Mouse (Mus musculus) MEL (cell line): ENCODE measurements around the gene Slc22a21. TPM values are rescaled to one million over a fixed set of nuclear protein-coding genes. Genes with fewer than 3 reads are reported as not detected.

Source experiments
- DNase-seq: peaks from one replicate; pipeline ENCODE4 v3.0.0; 2011; ENCODE audit warnings: low read depth, low spot score
- H3K27ac ChIP-seq: 2 replicates; pipeline ENCODE4 v1.5.1; 2012; ENCODE audit warnings: low read depth, mild to moderate bottlenecking, control low read depth, low read length, moderate library complexity; ENCODE audit not compliant: control insufficient read depth
- H3K27me3 ChIP-seq, 2 experiments: fragments of 150-350 bp in 1 of 2; sonication (generic) in 1 of 2; 2 replicates each; pipeline ENCODE4 v1.6.1; 2012; ENCODE audit warnings: low read length in 2 of 2, mild to moderate bottlenecking in 2 of 2, improper control_type of control experiment in 1 of 2, moderate library complexity in 1 of 2; ENCODE audit not compliant: insufficient read depth in 2 of 2, control insufficient read depth in 1 of 2
- H3K36me3 ChIP-seq, 2 experiments: 2 replicates each; pipeline ENCODE4 v1.6.1; 2012 to 2014; ENCODE audit warnings: low read length in 2 of 2, improper control_type of control experiment in 1 of 2, inconsistent platforms in 1 of 2, mild to moderate bottlenecking in 1 of 2; ENCODE audit not compliant: insufficient read depth in 2 of 2, control insufficient read depth in 1 of 2
- H3K4me1 ChIP-seq, 2 experiments: fragments of 150-350 bp in 1 of 2; sonication (generic) in 1 of 2; 2 replicates each; pipeline ENCODE4 v1.6.1; 2012; ENCODE audit warnings: low read length in 2 of 2, improper control_type of control experiment in 1 of 2, mild to moderate bottlenecking in 1 of 2; ENCODE audit not compliant: insufficient read depth in 2 of 2, control insufficient read depth in 1 of 2
- H3K4me3 ChIP-seq, 2 experiments: fragments of 150-350 bp in 1 of 2; sonication (generic) in 1 of 2; 2 replicates each; pipeline ENCODE4 v1.5.1; 2012; ENCODE audit warnings: low read depth in 2 of 2, low read length in 2 of 2, mild to moderate bottlenecking in 2 of 2, moderate library complexity in 2 of 2, control low read depth in 1 of 2, improper control_type of control experiment in 1 of 2; ENCODE audit not compliant: control insufficient read depth in 1 of 2, insufficient read depth in 1 of 2
- H3K79me2 ChIP-seq: 2 replicates; pipeline ENCODE4 v1.6.1; 2012; ENCODE audit warnings: mild to moderate bottlenecking, low read length, moderate library complexity; ENCODE audit not compliant: control insufficient read depth, poor library complexity, insufficient read depth
- H3K9ac ChIP-seq: 2 replicates; pipeline ENCODE4 v1.6.1; 2012; ENCODE audit warnings: low read depth, mild to moderate bottlenecking, control low read depth, low read length, moderate library complexity; ENCODE audit not compliant: control insufficient read depth, poor library complexity, severe bottlenecking
- H3K9me3 ChIP-seq: fragments of 150-350 bp; sonication (generic); replicated peaks from 2 replicates; pipeline ENCODE4 v1.6.1; 2012; ENCODE audit warnings: mild to moderate bottlenecking, low read length, improper control_type of control experiment, moderate library complexity; ENCODE audit not compliant: insufficient read depth
- BHLHE40 ChIP-seq: IDR thresholded peaks from 2 replicates; pipeline ENCODE4 v1.6.1; 2012; ENCODE audit warnings: low read depth, mild to moderate bottlenecking, inconsistent platforms, low read length, improper control_type of control experiment, borderline replicate concordance
- CHD1 ChIP-seq: IDR thresholded peaks from 2 replicates; pipeline ENCODE4 v1.6.1; 2012; ENCODE audit warnings: low read depth, mild to moderate bottlenecking, inconsistent platforms, low read length, improper control_type of control experiment
- CHD2 ChIP-seq: IDR thresholded peaks from 2 replicates; pipeline ENCODE4 v1.6.1; 2011; ENCODE audit warnings: low read length, improper control_type of control experiment
- CTCF ChIP-seq, 3 experiments: IDR thresholded peaks in 2 of 3; conservative IDR thresholded peaks in 1 of 3; 2 replicates each; pipeline ENCODE4 v1.5.1; 2011 to 2012; ENCODE audit warnings: low read length in 3 of 3, low read depth in 2 of 3, mild to moderate bottlenecking in 2 of 3, improper control_type of control experiment in 1 of 3, inconsistent platforms in 1 of 3, mixed read lengths in 1 of 3, moderate library complexity in 1 of 3; ENCODE audit not compliant: control insufficient read depth in 1 of 3, insufficient read depth in 1 of 3, poor library complexity in 1 of 3, severe bottlenecking in 1 of 3
- E2F4 ChIP-seq: IDR thresholded peaks from 2 replicates; pipeline ENCODE4 v1.6.1; 2011; ENCODE audit warnings: low read depth, low read length, improper control_type of control experiment, borderline replicate concordance
- ELF1 ChIP-seq: IDR thresholded peaks from 2 replicates; pipeline ENCODE4 v1.6.1; 2014; ENCODE audit warnings: low read depth, mild to moderate bottlenecking, inconsistent platforms, low read length, improper control_type of control experiment, moderate library complexity
- ETS1 ChIP-seq: IDR thresholded peaks from 2 replicates; pipeline ENCODE4 v1.6.1; 2012; ENCODE audit warnings: low read depth, mild to moderate bottlenecking, inconsistent platforms, low read length, improper control_type of control experiment, moderate library complexity
- GABPA ChIP-seq: IDR thresholded peaks from 2 replicates; pipeline ENCODE4 v1.6.1; 2012; ENCODE audit warnings: low read depth, mild to moderate bottlenecking, inconsistent platforms, low read length, improper control_type of control experiment, moderate library complexity
- HCFC1 ChIP-seq: IDR thresholded peaks from 2 replicates; pipeline ENCODE4 v1.6.1; 2012; ENCODE audit warnings: low read depth, mild to moderate bottlenecking, inconsistent platforms, low read length, improper control_type of control experiment, moderate library complexity
- JUND ChIP-seq: IDR thresholded peaks from 2 replicates; pipeline ENCODE4 v1.6.1; 2011; ENCODE audit warnings: low read depth, mild to moderate bottlenecking, improper control_type of control experiment, low read length
- KAT2A ChIP-seq: conservative IDR thresholded peaks from 2 replicates; pipeline ENCODE4 v1.6.1; 2012; ENCODE audit warnings: low read depth, low read length, improper control_type of control experiment, inconsistent platforms
- MAFK ChIP-seq: IDR thresholded peaks from 2 replicates; pipeline ENCODE4 v1.6.1; 2011; ENCODE audit warnings: low read depth, mild to moderate bottlenecking, low read length, improper control_type of control experiment, borderline replicate concordance
- MAX ChIP-seq: IDR thresholded peaks from 2 replicates; pipeline ENCODE4 v1.6.1; 2011; ENCODE audit warnings: low read length, improper control_type of control experiment
- MAZ ChIP-seq: IDR thresholded peaks from 2 replicates; pipeline ENCODE4 v1.6.1; 2012; ENCODE audit warnings: low read depth, mild to moderate bottlenecking, inconsistent platforms, low read length, improper control_type of control experiment
- MEF2A ChIP-seq: IDR thresholded peaks from 2 replicates; pipeline ENCODE4 v1.6.1; 2014; ENCODE audit warnings: low read depth, mild to moderate bottlenecking, inconsistent platforms, low read length, improper control_type of control experiment; ENCODE audit not compliant: poor library complexity, insufficient replicate concordance, severe bottlenecking; ENCODE audit errors: extremely low read depth
- MXI1 ChIP-seq: IDR thresholded peaks from 2 replicates; pipeline ENCODE4 v1.6.1; 2011; ENCODE audit warnings: mild to moderate bottlenecking, low read depth, low read length, improper control_type of control experiment
- NELFE ChIP-seq: IDR thresholded peaks from 2 replicates; pipeline ENCODE4 v1.6.1; 2011; ENCODE audit warnings: low read depth, low read length, improper control_type of control experiment
- NRF1 ChIP-seq: IDR thresholded peaks from 2 replicates; pipeline ENCODE4 v1.6.1; 2014; ENCODE audit warnings: low read depth, mild to moderate bottlenecking, inconsistent platforms, low read length, improper control_type of control experiment, moderate library complexity; ENCODE audit not compliant: poor library complexity, insufficient read depth, severe bottlenecking
- POLR2A ChIP-seq, 2 experiments: IDR thresholded peaks; 2 replicates each; pipeline ENCODE4 v1.6.1; 2011 to 2012; ENCODE audit warnings: low read length in 2 of 2, mild to moderate bottlenecking in 2 of 2, control low read depth in 1 of 2, improper control_type of control experiment in 1 of 2, low read depth in 1 of 2, moderate library complexity in 1 of 2; ENCODE audit not compliant: control insufficient read depth in 1 of 2, insufficient read depth in 1 of 2, poor library complexity in 1 of 2
- POLR2AphosphoS2 ChIP-seq: IDR thresholded peaks from 2 replicates; pipeline ENCODE4 v1.6.1; 2011; ENCODE audit warnings: low read length, improper control_type of control experiment
- POLR2AphosphoS5 ChIP-seq: IDR thresholded peaks from 2 replicates; pipeline ENCODE4 v1.6.1; 2012; ENCODE audit warnings: low read depth, borderline replicate concordance, mild to moderate bottlenecking, inconsistent platforms, low read length, moderate library complexity, mixed read lengths
- RAD21 ChIP-seq: IDR thresholded peaks from 2 replicates; pipeline ENCODE4 v1.6.1; 2011; ENCODE audit warnings: mild to moderate bottlenecking, low read depth, low read length, improper control_type of control experiment
- RCOR1 ChIP-seq: IDR thresholded peaks from 2 replicates; pipeline ENCODE4 v1.6.1; 2012; ENCODE audit warnings: low read depth, mild to moderate bottlenecking, inconsistent platforms, low read length, improper control_type of control experiment
- SIN3A ChIP-seq: IDR thresholded peaks from 2 replicates; pipeline ENCODE4 v1.6.1; 2012; ENCODE audit warnings: low read length, improper control_type of control experiment, inconsistent platforms
- SMC3 ChIP-seq: IDR thresholded peaks from 2 replicates; pipeline ENCODE4 v1.6.1; 2011; ENCODE audit warnings: low read depth, low read length, improper control_type of control experiment
- TAL1 ChIP-seq: IDR thresholded peaks from 2 replicates; pipeline ENCODE4 v1.6.1; 2012; ENCODE audit warnings: mild to moderate bottlenecking, inconsistent platforms, low read length, moderate library complexity, mixed read lengths
- TBP ChIP-seq: IDR thresholded peaks from 2 replicates; pipeline ENCODE4 v1.8.0; 2011; ENCODE audit warnings: low read depth, low read length, improper control_type of control experiment
- TCF12 ChIP-seq: IDR thresholded peaks from 2 replicates; pipeline ENCODE4 v1.6.1; 2014; ENCODE audit warnings: low read depth, mild to moderate bottlenecking, inconsistent platforms, low read length, improper control_type of control experiment, moderate library complexity
- UBTF ChIP-seq: IDR thresholded peaks from 2 replicates; pipeline ENCODE4 v1.6.1; 2012; ENCODE audit warnings: low read depth, mild to moderate bottlenecking, inconsistent platforms, low read length, improper control_type of control experiment, moderate library complexity, borderline replicate concordance; ENCODE audit not compliant: insufficient read depth
- USF1 ChIP-seq: IDR thresholded peaks from 2 replicates; pipeline ENCODE4 v1.6.1; 2014; ENCODE audit warnings: low read depth, mild to moderate bottlenecking, inconsistent platforms, low read length, improper control_type of control experiment, moderate library complexity
- USF2 ChIP-seq, 2 experiments: IDR thresholded peaks; 2 replicates each; pipeline ENCODE4 v1.6.1; 2011 to 2012; ENCODE audit warnings: improper control_type of control experiment in 2 of 2, low read length in 2 of 2, borderline replicate concordance in 1 of 2, inconsistent platforms in 1 of 2, low read depth in 1 of 2, mild to moderate bottlenecking in 1 of 2; ENCODE audit not compliant: insufficient read depth in 1 of 2
- ZKSCAN1 ChIP-seq: IDR thresholded peaks from 2 replicates; pipeline ENCODE4 v1.6.1; 2012; ENCODE audit warnings: low read depth, mild to moderate bottlenecking, inconsistent platforms, low read length, improper control_type of control experiment, moderate library complexity
- ZMIZ1 ChIP-seq: IDR thresholded peaks from 2 replicates; pipeline ENCODE4 v1.6.1; 2012; ENCODE audit warnings: low read depth, mild to moderate bottlenecking, inconsistent platforms, low read length, improper control_type of control experiment, moderate library complexity
- ZNF384 ChIP-seq: IDR thresholded peaks from 2 replicates; pipeline ENCODE4 v1.6.1; 2012; ENCODE audit warnings: low read depth, mild to moderate bottlenecking, inconsistent platforms, low read length, improper control_type of control experiment
- polyA plus RNA-seq, 2 experiments: library from polyadenylated mRNA; stranded (reverse) in 1 of 2; unstranded in 1 of 2; fragments of >175 nt in 1 of 2; fragments of >200 nt in 1 of 2; gene quantifications; 2 replicates each; pipeline versions ENCODE4 v1.2.1 to v1.2.4; 2012; ENCODE audit warnings: low replicate concordance in 2 of 2, low read depth in 1 of 2; ENCODE audit not compliant: insufficient read length in 2 of 2, insufficient read depth in 1 of 2, missing spikeins in 1 of 2
- total RNA-seq: library from RNA; depleted of rRNA; stranded (reverse); fragments of 300-350 nt; gene quantifications from 2 replicates; pipeline ENCODE4 v1.2.3, GENCODE M21; 2012; rRNA removed

Slc22a21 gene
- total RNA-seq (4.2 and 4.7 TPM in 2 replicates), polyA plus RNA-seq (1 to 10 TPM in 1 of 2 experiments, not detected in 1; 6.9 TPM)

GRCm38 (mm10) chr11:53979788-53980621 lies at the start of gene Slc22a21:
Gene Slc22a21, minus strand, starts transcription at chr11:53980332.
- Histone ChIP-seq H3K27me3 (no peaks in the 10 kb centered on the region), H3K9ac (peak within 1 kb of the TSS; percentile 69), H3K9me3 (no peaks in the 10 kb centered on the region), H3K36me3 (peaks cover 0 to 19% of the 10 kb centered on the region in 2 experiments; a peak in 2 of 4 replicates), H3K27ac (peak within 1 kb of the TSS; percentile 29), H3K79me2 (peaks cover 4% of the 10 kb centered on the region; the same call in 1 of the 2 replicates), H3K4me3 (peak within 1 kb of the TSS; percentile 69 to 94), H3K4me1 (peaks cover 2 to 6% of the 10 kb centered on the region in 2 experiments; a peak in 3 of 4 replicates)
- DNase-seq = peak; percentile 97
- TF ChIP-seq USF2 (IDR thresholded peaks at IDR 0.05; ENCODE audit: borderline replicate concordance in 1 of 2, insufficient read depth in 1 of 2, low read depth in 1 of 2, low read length in 2 of 2) (no peak), ZKSCAN1 (no peak), ZMIZ1 (peak; percentile 94), KAT2A (no peak), MAX (no peak; the same call in 1 of the 2 replicates), MXI1 (peak; percentile 68), JUND (no peak), SIN3A (no peak; the same call in 1 of the 2 replicates), BHLHE40 (0 out of 2 replicates have a peak, but pooled peaks have one; percentile 11), MAFK (no peak), ELF1 (no peak; the same call in 1 of the 2 replicates), CTCF (IDR thresholded peaks at IDR 0.05 in 2 of 3, conservative IDR thresholded peaks at IDR 0.05 in 1 of 3; ENCODE audit: control insufficient read depth in 1 of 3, insufficient read depth in 1 of 3, low read depth in 2 of 3, low read length in 3 of 3, poor library complexity in 1 of 3, severe bottlenecking in 1 of 3) (no peak), ETS1 (peak; percentile 6; the same call in 1 of the 2 replicates), MEF2A (no peak), UBTF (no peak; the same call in 1 of the 2 replicates), TCF12 (peak; percentile 69), USF1 (no peak), ZNF384 (no peak), NELFE (peak; percentile 87), TBP (peak; percentile 77), SMC3 (no peak), GABPA (no peak), E2F4 (no peak), MAZ (no peak), HCFC1 (peak; percentile 51; the same call in 1 of the 2 replicates), RAD21 (no peak), CHD2 (no peak), NRF1 (no peak), POLR2A (IDR thresholded peaks at IDR 0.05; ENCODE audit: control insufficient read depth in 1 of 2, insufficient read depth in 1 of 2, low read depth in 1 of 2, low read length in 2 of 2, poor library complexity in 1 of 2) (peak; percentile 88 to 94), RCOR1 (0 out of 2 replicates have a peak, but pooled peaks have one; percentile 4), POLR2AphosphoS5 (no peak), TAL1 (no peak), CHD1 (no peak), POLR2AphosphoS2 (peak; percentile 77; the same call in 1 of the 2 replicates)
